Mouse (Mus musculus) splenic B cell, adult 2 months (primary cell): ENCODE measurements around the gene Akr1e1.
A peak's percentile ranks its signal among the peaks of the same experiment; 100 is the strongest.
"Not testable (repeated sequence)": the region's sequence is repeated elsewhere in the genome, so short reads cannot be mapped to it uniquely, and the experiment has no call there.

Source experiments
- DNase-seq: peaks from one replicate; pipeline ENCODE4 v3.0.0-alpha.2; 2011; ENCODE audit warnings: low read depth, low spot score
- H3K27me3 ChIP-seq: 2 replicates; pipeline ENCODE4 v1.6.1; 2012; ENCODE audit warnings: mild to moderate bottlenecking, low read length, moderate library complexity, mixed read lengths; ENCODE audit not compliant: control insufficient read depth, poor library complexity, insufficient read depth, severe bottlenecking
- H3K36me3 ChIP-seq: 2 replicates; pipeline ENCODE4 v1.6.1; 2012; ENCODE audit warnings: mild to moderate bottlenecking, low read length, moderate library complexity, mixed read lengths; ENCODE audit not compliant: control insufficient read depth, poor library complexity, insufficient read depth, severe bottlenecking

Akr1e1 gene

DNA sequence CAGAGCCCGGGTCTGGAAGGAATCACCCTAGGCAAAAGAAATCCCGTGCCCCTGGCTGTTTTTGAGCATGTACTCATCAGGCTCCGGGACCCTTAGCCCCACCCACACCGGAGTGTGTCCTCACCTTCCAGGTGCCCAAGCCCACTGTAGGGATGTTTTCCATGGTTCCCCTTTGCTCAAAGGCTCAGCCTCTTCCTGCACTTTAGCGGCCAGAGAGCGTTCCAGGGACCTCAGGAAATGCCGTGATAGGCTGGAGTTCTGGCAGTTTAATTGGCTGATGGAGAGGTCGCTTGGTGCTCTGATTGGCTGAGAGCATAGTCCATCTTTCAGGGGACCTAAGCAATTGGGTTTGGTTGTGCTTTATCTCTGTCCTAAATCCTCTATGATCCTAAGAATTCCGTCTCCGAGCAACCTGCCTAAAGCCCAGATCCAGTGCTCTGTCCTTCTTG lies at the start of gene Akr1e1:
Gene Akr1e1 (minus strand): TSS at position 214 of the 449 bp plus-strand sequence.
- Histone ChIP-seq H3K27me3 (no peaks in the 10 kb centered on the region), H3K36me3 (no peaks in the 10 kb centered on the region)
- DNase-seq, result peak; percentile 64

DNA sequence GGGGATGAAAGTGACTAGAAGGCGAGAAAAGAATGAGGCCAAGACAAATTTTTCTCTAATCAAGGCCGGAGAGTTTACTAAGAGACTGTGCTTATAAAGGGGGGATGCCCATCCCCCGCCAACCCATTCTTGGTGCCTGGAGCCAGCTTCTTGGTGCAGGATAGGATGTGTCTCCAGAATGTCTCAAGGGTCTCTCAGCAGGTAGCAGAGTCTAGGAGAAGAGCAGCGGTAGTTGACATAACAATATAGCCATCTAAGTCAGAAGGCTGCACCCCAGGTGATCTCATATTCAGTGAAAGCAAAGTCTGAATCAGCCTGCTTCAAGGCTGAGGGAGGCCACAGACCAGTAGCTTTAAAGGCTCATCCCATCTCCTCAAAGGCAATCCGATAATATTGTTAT lies 49.4 kb upstream of the Akr1e1 start:
- Histone ChIP-seq H3K36me3 (no peaks in the 10 kb centered on the region), H3K27me3 (no peaks in the 10 kb centered on the region)
- no peak for DNase-seq

DNA sequence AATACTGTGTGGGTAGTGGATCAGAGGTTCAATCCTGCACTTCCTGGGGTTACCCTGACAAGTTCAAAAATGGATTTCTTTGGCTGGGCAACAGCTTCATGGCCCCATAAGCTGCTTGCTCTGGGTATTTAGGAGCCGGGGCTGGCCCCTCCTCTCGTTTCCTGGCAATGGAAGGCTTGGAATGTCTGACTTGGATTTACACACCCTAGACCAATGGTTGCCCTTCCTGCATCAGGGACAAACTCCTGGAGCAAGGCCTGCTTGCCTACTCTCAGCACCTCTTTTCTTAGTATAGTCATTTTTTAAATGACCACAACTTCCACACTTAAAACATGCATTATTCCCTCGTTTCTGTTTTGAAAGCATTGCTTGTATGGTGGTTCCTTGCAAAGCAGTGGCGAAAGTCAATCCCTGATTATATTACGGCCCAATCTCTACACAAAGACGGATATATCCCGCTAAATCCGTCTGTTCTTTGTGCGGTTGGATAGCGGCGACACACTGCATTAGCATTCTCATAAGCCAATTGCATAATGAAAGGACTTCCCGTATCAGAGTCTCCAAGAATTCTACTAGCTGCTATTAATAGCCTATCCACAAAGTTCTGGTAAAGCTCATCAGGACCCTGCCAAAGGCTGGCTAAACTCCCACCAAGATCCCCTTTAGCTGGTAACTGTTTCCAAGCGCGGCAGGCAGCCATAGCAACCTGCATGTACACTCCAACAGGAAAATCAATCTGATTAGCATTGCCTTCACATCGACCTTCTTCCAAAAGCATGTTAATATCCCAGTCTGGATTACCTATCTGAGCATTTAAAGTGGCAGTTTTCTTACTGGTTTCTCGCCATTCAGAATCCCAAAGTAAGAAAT lies 47.5 kb upstream of the Akr1e1 start:
- DNase-seq, result no peak
- Histone ChIP-seq H3K27me3 (no peaks in the 10 kb centered on the region), H3K36me3 (no peaks in the 10 kb centered on the region)

DNA sequence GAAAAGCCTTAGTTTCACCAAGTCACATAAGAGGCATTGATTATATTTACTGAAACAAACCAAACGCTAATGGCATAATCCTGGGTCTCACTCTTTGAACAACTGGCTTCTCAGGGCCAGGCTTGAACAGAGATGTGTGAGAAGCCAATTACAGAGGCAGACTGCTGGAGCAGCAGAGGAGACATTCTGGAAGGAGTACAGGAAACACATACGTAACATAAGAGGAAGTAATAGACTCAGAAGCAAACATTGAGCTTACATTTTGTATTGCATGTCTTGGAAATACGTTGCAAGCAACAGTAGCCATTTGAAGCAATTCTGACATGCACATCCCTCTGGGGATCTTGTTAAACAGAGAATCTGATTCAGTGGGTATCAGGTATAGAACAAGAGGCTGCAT lies 41.2 kb upstream of the Akr1e1 start:
- DNase-seq, result no peak
- no peaks in the 10 kb centered on the region for H3K27me3 ChIP-seq
- no peaks in the 10 kb centered on the region for H3K36me3 ChIP-seq

DNA sequence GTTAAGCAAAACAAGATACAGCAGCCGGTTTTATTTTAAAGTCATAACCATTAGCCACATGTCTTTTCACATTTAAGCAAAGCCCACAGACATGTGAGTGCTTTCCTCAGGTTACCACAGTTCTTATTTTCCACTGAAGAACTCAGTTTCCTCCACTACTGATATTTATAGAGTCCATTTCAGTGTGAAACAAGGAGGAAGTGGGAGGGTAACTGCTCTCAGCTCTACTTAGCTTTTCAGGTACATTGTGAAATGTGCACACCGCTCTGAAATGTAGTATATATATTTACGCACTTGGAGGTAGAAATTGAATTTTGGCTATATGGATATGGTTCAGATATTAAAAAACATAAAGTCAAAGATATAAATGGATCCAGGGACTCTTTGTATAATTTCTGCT lies 36.3 kb upstream of the Akr1e1 start:
- Histone ChIP-seq H3K36me3 (no peaks in the 10 kb centered on the region), H3K27me3 (no peaks in the 10 kb centered on the region)
- DNase-seq, result no peak

DNA sequence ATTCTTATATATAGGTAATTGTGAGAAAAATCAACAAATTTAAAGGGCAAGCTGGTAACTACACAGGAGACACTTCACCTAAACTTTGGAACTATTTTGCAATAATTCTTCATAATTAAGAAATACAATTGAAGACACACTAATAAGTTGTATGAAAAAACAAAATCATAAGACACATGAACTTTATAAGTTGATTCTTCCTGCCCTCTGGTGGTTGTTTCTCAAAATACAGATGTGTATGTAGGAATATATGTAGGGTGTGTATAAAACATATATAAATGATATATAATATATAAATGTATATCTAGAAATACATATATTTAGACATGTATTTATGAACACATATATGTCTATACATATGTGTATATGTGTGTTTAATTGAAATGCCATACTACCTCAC lies 1.9 kb upstream of the Akr1e1 start:
- DNase-seq, result peak; percentile 16
- H3K27me3 ChIP-seq, result no peaks in the 10 kb centered on the region
- no peaks in the 10 kb centered on the region for H3K36me3 ChIP-seq

DNA sequence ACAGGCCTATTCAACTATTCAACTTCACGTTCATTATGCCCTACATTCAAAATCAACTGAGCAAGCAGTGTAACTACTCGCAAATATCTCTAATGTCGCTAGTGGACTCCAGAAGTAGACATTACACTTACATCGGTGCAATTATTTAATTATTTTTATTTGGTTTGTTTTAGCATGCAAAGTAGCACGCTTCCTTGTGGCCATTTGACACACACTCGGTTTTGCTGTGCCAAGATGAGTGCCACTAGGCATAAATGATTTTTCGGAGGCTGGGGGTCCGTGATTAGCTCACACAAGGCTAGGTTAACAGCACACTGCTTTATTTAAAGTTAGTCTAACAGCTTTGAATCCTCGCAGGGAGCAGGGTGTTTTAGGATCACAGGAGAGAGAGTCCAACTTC lies 444 bp downstream of the Akr1e1 start:
- no peaks in the 10 kb centered on the region for H3K36me3 ChIP-seq
- H3K27me3 ChIP-seq, result no peaks in the 10 kb centered on the region
- DNase-seq, result no peak

DNA sequence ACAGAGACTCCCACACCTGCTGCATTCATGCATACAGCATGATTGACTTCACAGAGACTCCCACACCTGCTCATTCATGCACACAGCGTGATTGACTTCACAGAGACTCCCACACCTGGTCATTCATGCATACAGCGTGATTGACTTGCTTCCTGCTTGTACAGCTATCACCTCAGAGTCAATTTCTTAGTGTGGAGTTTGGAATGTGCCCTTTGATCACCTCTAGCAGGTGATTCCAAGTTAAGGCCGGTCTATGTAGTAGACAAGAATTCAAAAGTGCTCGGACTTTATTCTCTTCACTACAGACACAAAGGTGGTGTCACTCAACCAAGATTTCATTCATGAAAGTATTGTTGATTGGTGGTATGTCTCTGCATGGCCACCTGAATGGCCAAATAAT lies 2.2 kb downstream of the Akr1e1 start:
- Histone ChIP-seq H3K27me3 (no peaks in the 10 kb centered on the region), H3K36me3 (no peaks in the 10 kb centered on the region)
- DNase-seq, result no peak

DNA sequence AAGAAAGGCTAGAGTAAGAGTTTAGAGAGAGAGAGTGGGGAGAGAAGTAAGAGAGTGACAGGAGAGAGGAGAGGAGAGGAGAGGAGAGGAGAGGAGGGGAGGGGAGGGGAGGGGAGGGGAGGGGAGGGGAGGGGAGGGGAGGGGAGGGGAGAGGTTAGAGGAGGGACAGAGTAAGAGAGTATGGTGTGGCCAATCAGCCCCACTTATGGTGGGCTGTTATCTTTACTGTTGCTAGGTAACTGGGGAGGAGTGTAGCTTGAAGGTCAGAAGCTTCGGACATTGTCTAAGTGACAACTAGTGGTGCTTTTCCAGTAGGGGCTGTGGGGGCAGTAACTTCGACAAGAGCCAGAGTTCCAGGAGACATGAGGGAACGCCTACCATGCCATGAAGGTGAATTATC lies 5.5 kb downstream of the Akr1e1 start:
- not testable (repeated sequence) for DNase-seq, H3K36me3 ChIP-seq, H3K27me3 ChIP-seq

DNA sequence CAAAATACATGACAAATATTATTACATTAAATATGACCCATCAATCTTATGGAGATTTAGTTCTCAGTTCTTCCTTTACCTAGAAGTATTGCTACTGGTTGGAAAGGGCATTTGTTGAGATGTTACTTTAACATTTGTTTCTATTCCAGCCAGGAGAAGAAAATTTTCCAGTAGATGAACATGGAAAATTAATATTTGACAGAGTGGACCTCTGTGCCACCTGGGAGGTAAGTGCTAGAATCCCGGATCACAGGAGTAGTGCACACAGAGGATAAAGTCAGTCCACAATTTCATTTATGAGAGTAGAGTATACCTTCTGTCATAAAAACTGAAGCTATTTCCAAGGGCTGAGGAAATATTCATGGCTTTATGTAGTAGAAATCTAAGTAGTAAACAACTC lies 32.1 kb downstream of the Akr1e1 start:
- H3K36me3 ChIP-seq, result no peaks in the 10 kb centered on the region
- DNase-seq, result no peak
- H3K27me3 ChIP-seq, result no peaks in the 10 kb centered on the region

DNA sequence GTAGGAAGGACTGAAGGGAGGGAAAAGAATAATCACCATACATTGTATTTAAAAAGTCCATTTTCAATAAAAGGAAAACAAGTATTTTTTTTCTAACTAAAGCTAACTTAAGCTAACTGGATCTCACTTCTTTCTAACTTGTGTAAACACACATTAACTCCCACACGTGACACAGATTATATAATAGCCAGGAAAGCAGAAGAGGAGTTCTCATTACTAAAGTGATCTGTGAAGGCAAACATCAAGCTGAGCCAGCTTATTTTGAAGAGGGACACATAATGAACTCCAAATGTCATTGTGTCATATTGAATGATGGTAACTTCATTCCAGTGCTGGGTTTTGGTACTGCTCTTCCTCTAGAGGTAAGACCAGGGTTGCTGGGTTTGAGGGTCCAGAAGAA lies 35.1 kb downstream of the Akr1e1 start, which contains the start of gene Akr1c21:
Gene Akr1c21 (plus strand): TSS at position 205 of the 400 bp plus-strand sequence.
- no peaks in the 10 kb centered on the region for H3K27me3 ChIP-seq
- DNase-seq, result no peak
- no peaks in the 10 kb centered on the region for H3K36me3 ChIP-seq

DNA sequence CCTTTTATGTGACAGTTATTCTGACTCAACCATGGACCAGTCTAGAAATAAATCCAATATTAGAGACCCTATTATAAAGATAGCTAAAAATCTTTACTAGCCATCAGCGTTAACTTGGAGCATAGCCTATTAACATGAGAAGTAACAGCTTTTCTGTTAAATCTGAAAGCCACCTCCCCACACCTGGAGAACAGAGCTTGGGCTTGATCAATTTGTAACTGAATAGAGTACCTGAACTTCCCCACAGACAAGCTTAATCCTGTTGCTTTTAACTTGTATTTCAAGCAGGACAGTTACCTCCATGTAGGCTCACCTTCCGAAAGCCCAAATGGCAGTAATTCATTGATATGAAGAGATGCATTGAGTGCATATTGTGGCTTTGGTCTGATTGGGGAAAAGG lies 43.0 kb downstream of the Akr1e1 start:
- no peak for DNase-seq

DNA sequence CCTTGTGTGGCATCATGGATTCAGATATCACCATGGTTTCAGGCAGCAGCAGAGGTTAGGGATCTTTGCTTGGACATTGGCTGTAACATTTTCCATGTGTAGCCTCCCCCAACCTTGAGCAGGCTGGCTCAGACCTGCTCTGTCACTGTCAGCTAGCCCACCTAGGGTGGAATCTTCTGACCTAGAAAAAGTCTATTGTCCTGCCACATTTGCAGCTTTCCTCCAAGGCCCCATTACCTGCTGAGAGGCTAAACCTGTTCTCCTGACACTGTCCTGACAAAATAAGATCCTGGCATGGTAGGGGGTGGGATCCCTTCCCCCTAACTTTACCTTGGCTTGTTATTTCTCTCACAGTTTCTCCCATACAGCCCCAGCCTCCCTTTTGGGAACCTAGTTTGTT lies 48.5 kb downstream of the Akr1e1 start:
- H3K27me3 ChIP-seq, result no peaks in the 10 kb centered on the region
- no peak for DNase-seq
- H3K36me3 ChIP-seq, result no peaks in the 10 kb centered on the region

More for the DNA sequence above, 43.0 kb downstream of the Akr1e1 start:
- no peaks in the 10 kb centered on the region for H3K27me3 ChIP-seq
- no peaks in the 10 kb centered on the region for H3K36me3 ChIP-seq

DNA sequence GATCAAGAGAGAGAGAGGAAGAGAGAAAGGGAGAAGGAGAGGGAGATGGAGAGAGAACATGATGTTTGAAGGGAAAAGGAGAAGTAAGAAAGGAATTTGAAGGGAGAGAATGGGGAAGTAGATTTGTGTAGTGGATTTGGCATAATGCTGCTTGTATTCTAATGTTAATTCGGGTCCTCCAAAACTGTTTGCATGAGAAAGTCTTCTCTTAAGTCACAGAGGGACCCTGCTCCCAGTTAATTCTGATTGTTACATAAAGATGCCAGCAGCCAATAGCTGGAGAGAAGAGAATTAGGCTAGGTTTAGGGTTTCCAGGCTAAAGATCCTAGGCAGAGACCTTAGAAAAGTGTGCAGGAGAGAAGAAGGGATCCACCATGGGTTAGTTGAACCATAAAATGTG lies 49.8 kb downstream of the Akr1e1 start:
- Histone ChIP-seq H3K27me3 (no peaks in the 10 kb centered on the region), H3K36me3 (no peaks in the 10 kb centered on the region)

More for the DNA sequence above, 49.8 kb downstream of the Akr1e1 start:
- no peak for DNase-seq
